Mouse (Mus musculus): ENCODE data around the gene Prodh2. TPM values are rescaled to one million over a fixed set of nuclear protein-coding genes. Genes with fewer than 3 reads are reported as not detected.
"Not testable (repeated sequence)": the region's sequence is repeated elsewhere in the genome, so short reads cannot be mapped to it uniquely, and the experiment has no call there.

Prodh2 gene
- polyA plus RNA-seq (2017; shearing (Covaris generic)), result not detected

DNA sequence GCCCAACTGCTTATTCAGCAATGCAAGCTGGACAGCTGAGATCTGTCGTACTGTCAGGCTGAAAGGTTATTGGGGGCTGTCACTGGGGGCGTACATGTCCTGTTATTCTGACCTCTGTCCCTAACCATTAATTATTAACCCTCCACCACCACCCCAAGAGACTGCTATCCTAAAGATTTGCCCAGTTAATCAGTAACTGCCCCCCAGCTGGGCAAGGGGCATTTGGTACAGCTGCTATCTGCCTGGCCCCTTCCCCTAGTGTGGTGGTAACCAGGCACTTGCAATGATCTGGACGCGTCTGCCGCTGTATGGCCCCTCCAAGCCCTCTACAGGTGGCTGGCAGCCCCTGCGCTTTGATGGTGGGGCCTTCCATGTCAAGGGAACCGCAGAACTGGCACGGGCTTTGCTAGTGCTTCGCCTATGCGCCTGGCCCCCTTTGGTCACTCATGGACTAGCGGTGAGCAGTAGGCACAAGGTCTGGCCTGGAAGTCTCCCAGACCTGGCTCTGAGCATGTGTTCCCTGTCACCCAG, at the start of gene Prodh2:
Prodh2 (plus strand) TSS at position 222 of the 531 bp plus-strand sequence.
- no peak for ATAC-seq

DNA sequence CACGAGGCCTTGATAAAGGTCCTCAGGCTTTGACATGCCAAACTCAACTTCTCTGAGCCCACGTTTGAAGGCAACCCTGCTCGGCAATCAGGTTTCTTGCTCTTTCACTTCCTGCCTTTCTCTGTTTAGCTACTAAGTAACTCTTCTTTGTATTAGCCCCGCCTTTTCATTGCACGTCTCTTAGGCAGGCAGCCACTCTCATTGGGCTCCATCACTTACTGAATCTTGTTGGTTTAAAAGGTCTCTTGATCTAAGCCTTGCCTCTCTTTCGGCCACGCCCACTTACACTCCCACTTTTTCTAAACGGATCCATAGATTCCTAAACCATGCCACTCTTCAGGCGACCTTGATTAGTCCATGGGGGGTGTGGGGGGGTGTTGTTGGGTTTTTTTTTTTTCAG, 49.7 kb upstream of the Prodh2 start:
- ATAC-seq, result peak; percentile 44

DNA sequence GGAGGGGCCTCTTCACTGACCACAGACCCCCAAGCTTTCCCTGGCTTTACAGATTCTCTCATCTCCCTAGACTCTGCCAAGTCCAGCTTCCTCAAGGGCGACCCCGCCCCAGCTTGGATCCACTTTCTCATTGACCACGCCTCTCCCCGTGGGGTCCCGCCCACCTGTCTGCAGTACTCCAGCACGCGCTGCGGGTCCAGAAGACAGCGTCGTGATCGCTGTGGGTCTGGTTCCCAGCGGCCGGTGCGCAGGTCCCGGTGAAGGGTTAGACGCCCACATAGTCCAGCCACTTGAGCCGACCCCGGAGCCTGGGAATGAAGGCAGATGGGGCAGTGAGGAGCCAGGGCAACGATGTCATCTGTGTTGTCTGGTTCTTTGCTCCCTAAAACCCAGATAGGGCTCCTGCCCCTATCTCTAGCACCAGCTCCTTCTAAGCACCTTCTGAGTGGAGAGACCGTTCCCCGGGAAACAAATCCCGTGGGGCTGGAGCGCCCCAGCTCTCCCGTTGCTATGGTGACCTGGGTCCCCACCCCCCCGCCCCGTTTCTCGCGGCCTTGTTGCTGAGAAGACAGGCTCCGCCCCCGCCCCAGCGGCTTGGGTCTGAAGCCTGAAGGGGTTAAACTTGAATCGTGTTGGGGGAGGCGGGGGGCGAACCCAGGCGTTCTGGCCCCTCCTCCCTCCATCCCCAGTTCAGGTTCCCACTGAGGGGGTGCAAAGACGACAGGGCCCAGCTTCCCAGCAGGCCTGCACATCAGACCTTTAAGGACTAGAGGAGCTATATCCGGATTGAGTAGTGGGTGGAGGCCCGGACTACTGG, 49.1 kb upstream of the Prodh2 start:
- ATAC-seq, result no peak

DNA sequence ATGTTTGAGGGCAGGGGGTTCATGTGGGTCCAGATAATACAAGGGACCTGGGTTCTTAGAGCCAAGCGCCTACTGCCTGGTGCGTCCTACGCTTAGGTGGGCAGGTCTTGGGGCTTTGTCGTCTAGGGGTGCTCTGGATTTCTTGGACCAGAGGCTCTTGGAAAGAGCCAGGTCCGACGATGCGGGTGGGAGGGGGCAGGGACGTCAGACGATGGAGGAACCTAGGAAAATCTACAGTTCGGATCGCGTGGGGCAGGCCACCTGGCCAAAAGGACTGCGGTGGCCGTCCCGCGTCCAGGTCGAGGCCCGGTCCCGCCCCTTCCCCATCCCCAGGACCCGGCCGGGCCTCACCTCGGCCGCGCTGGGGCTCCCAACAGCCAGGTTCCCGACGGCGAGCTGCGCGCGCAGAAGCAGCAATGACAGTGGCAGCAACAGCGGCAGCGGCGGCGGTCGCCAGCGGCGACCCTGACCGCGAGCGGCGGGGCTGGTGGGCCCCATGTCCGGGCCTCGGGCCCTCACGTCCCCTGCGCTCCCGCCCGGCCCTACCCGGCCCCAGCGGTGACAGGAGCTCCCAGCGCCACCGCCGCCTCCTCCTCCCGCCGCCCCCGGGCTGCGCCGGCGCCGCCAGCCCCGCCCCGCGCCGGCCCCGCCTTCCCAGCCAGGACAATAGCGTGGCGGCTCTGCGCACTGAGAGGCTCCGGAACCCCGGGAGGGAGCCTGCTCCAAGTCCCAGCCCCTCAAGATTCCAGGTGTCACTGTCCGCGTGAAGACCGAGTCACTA, 48.3 kb upstream of the Prodh2 start, which contains the start of gene Aplp1:
Aplp1 (minus strand) TSS at position 565 of the 781 bp plus-strand sequence.
- ATAC-seq, result peak; percentile 55

DNA sequence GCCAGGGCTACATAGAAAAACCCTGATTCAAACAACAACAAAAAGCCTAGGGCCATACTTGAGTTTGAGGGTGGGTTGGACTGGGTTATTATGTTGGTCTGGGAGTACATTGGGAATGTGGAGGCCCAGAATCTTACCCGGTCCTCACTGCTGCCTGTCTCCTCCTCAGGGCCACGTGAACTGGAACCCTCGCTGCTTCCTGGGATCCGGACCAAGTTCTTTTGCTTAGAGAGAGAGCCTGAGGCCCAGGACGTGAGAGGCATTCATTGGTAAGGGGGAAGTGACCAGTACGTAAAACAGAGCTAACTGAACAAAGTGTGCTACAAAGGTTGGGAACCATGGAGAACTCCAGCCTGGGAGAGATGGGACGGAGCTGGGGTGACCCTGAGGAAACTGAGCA, 43.2 kb upstream of the Prodh2 start:
- no peak for ATAC-seq

DNA sequence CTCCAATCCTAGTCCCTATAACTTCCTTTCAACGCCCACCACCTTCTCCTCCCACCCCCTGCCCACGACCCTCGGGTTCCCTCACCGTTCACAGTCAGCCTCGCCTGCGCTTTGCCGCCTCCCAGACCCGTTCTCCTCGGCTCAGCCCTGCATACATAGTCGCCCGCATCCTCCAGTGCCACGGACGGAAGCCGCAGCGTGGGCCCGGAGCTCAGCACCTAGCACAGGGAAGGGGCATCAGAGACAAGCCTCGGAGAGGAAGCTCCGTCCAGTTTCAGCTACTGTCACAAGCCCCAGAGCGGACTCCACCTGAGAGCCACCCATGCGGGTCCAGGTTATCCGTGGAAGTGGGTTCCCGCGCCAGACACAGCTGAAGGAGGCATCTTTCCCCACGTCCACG, 40.1 kb upstream of the Prodh2 start:
- no peak for ATAC-seq

DNA sequence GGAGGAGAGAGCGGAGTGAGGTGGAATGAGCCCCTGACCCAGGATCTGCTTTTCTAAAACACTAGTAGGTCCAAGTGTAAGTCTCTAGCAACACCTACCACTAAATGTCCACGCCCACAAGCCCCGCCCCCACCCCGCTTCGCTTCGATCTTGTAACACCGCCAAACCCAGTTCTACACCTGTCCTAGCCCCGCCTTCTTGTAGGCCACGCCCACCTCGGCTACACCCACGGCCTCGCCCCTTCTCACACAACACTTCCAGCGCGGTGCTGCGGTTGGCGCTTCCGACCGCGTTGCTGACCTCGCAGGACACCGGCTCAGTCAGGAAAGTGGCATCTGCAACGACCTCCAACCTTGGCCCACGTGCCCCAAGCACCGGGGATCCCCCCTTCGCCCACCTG, 39.7 kb upstream of the Prodh2 start:
- peak; percentile 66 for ATAC-seq

DNA sequence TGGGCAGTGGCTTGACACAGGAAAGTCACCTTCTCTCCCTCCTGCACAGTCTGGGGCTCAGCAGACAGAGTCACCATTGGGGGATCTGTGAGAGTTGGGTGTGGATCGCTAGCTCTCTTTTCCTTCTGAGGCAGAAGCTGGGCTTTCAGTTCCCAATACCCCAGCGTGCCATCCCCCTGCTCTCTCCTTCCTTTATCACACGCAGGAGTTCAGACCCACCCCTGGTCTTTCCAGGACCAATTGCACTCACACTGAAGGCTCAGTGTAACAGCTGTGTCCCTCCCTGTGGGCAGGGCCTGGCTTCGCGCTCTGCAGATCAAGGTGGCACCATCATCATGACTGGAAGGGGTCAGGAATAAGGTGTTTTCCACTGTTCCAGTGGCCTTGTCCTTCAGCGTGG, 39.2 kb upstream of the Prodh2 start:
- ATAC-seq, result no peak

DNA sequence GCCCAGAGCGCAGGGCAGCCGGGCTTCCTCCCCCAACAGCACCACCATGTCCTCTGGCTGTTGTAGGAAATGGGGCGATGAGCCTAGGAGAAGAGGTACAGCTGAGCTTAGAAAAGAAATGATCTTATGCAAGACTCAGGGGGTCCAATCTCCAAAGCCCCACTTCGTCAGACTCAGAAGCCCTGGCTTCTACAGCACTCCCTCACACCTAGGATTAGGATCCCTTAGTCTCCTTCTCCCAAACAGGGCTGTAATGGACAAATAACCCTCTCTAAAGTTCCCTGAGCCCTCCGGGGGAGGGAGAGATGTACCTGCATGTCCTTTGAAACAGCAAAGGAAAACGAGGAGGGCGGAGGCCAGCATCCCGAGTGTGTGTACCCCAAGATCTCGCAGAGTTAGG, 36.9 kb upstream of the Prodh2 start:
- ATAC-seq, result no peak

DNA sequence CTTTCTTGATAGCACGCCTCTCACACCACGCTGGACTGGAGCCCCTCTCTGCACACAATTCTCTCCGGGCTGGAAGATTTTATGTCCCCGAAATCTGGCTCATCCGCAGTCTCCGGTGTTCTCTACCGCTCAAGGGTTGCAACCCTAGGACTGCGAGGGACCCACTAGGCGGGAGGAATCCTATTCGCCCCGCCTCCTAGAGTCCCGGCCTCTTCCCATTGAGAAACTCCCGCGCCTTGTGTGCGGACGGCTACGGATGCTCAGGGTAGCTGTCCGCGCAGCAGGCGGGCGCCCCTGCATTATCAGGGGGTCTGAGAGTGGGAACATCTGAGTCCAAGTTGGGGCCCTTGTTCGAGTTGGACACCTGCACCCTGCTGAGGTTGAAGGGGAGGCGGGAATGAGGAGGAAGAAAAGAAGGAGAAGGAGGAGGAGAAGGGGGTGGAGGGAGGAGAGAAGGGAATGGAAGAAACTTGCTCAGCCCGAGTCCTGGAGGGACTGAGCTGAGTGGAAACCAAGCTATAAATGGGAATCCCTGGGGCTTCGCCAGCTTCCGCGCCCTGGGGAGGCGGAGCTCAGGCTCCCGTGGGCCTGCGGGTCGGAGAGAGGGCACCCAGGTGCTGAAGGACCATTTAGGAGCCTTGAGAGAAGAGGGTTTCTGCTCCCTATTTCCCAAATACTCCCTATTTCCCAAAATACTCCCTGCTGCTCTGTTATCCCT, 36.4 kb upstream of the Prodh2 start:
- no peak for ATAC-seq

DNA sequence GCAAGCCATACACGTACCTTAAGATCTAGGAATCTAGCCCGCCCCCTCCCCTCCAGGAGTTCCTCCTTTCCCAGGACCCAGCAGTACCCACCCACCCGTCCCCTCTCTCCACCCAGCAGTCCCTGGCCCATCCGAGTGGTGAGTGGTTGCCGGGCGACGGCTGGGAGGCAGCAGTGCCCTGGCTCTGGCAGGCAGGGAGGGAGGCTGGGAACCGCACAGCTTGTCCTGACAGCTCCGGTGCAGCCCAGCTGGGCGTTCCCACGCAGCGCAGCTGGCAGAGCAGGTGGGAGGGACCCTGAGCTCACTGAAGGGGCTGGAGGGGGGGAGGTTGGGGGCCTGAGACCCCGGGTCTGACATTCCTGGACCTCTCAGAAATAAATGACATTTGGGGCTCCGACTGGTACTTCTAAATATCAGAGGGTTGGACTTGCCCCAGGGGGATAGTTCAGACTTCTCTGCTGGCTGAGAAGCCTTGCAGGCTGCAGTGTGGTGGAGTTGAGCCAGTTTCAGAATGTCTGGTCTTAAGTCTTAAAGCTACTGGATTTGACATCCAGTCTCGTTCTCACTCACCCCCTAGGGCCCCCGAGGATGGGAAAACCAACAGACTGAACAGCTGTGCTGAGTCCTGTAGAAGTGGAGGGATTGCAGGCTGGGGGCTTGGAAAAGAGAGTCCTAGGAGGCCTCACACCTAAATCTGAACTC, 35.6 kb upstream of the Prodh2 start, which contains the start of the genes Kirrel2 and Nphs1:
Kirrel2 (minus strand) TSS at position 62 of the 702 bp plus-strand sequence.
Nphs1 (plus strand) TSS at position 687 of the 702 bp plus-strand sequence.
- ATAC-seq, result no peak

DNA sequence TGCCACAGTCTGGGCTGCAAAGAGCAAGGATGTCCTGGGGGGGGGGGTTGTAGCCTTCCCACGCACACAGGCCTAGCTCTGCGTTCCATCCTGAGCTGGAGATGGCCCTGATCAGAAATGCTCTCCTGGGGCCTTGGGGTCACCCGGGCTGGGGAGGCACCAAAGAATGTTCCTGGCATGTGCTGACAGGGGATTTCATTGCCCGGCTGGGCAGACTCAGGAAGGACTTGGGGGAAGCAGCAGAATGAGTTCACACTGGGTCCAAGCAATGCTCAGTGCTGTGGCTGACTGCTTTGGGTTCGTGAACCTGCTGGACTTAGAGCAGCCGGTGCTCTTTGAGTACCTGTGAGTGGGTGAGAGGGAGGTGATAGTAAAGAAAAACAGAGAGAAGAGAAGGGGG, 33.9 kb upstream of the Prodh2 start:
- ATAC-seq, result no peak

DNA sequence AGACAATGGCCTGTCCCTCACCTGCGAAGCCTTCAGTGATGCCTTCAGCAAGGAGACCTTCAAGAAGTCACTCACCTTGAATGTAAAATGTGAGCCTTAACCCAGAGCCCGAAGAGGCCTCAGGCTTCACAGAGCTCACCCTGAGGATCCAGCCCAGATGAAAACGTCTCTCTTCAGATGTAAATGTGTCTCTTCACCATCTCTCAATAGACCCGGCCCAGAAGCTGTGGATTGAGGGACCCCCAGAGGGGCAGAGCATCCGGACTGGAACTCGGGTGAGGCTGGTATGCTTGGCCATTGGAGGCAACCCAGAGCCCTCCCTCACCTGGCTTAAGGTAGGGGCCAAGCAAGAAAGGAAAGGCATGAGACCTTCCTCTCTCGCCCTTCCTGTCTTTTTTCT, 29.9 kb upstream of the Prodh2 start:
- ATAC-seq, result no peak

DNA sequence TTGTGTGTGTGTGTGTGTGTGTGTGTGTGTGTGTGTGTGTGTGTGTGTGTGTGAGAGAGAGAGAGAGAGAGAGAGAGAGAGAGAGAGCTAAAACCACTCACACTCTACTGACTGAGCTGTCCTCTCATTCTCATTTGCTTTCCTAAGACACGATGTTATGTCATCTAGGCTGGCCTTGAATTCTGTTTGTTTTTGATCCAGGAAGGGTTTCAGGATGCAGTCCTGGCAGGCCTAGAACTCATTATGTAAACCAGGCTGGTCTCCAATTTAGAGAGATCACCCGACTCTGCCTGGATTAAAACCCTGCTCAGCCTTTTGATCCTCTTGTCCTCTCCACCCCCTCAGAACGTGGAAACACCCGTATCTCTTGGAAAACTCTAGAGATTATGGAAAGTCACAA, 29.4 kb upstream of the Prodh2 start:
- ATAC-seq, result no peak

DNA sequence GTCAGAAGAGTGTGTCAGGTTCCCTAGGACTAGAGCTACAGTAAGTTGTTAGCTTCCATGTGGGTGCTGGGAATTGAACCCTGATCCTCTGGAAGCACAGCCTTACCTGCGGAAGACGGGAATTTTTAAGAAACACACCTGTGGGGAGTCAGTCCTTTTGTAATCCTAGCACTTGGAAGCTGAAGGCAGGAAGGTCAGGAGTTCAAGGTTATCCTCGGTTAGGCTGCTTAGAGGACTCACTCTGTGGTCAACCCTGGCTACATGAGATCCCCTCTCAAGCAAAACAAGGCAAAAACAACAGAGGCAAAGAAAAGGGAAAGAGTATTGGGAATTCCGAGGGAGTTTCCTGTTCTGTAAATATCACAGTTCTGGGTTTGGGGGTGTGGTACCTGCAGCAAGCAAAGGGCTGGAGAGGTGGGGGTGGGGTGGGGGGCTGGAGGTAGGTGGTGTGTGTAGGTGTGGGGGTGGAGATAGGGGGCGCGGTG, 28.6 kb upstream of the Prodh2 start:
- ATAC-seq, result no peak

DNA sequence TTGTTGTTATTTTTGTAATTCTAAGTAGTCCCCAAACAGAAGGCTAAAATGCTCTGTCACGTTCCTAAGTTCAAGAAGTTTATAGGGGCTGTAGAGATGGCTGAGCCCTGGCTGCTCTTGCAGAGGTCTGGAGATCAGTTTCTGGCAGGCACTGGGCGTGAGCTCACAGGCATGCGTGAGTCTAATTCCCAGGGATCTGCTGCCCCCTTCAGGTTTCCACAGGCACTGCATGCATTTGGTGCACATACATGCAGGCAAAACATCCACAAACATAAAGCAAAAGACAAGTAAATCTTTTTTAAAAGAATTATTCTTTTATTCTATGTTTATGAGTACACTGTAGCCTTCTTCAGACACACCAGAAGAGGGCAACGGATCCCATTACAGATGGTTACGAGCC, 21.0 kb upstream of the Prodh2 start:
- ATAC-seq, result no peak

DNA sequence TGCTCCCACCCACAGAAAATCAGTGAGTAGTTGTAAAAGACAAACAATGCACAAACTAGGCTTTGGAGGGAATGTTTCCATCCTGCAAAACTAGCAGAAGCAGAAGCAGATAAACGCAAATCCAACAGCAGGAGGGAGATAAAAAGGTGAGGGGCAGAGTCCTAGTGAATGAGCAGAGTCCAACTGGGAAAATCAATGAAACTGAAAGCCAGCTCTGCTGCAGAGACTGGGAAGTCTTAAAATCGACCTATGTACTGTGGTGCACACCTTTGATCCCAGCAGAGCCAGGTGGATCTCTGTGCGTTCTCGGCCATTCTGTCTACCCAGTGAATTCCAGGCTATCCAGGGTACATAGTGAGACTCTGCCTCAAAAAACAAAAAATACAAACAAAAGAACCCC, 18.4 kb upstream of the Prodh2 start:
- no peak for ATAC-seq

DNA sequence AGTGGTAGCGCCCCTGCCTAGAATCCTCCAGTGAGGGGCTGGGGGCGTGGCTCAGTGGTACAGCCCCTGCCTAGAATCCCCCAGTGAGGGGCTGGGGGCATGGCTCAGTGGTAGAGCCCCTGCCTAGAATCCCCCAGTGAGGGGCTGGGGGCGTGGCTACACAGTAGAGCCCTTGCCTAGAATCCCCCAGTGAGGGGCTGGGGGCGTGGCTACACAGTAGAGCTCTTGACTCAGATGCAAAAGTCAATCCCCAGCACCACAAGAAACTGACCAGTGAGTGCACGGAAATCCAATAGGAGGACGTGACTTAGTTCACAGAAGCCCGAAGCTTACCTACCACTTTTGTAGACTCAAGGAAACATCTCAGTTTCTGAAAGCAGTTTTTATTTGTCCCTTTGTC, 17.3 kb upstream of the Prodh2 start:
- not testable (repeated sequence) for ATAC-seq

DNA sequence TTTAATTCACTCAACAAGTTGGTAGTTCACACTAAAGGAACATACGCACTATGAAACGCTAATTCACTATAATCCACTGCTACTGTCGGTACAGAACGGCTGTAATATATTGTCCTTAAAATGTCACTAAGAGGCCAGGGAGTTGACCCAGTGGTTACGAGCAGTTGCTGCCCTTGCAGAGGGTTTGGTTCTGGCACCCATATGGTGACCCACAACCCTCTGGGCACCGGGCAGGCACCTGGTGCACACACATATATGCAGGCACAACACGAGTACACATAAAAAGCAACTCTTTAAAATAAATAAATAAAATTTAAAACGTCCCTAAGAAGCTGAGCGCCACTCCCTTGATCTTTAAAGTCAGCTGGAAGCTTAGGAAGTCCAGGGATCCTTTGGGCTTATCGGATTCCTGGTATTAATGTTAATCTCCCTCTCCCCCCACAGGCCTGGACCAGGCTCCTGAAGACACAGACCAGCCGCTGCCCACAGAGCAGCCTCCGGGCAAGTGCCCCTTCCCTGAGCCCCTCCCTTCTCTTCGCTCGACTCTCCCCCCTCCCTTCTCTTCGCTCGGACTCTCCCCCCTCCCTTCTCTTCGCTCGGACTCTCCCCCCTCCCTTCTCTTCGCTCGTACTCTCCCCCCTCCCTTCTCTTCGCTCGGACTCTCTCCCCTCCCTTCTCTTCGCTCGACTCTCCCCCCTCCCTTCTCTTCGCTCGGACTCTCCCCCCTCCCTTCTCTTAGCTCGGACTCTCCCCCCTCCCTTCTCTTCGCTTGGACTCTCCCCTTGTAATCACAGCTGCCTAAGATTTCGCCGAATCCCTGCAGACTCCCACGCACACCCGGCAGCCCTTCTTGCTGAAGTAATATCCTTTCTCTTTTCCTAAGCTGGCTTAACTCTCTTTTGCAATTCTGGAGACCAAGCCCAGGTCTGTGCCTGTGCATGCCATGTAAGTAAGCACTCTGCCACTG, 15.7 kb upstream of the Prodh2 start:
- ATAC-seq, result no peak

DNA sequence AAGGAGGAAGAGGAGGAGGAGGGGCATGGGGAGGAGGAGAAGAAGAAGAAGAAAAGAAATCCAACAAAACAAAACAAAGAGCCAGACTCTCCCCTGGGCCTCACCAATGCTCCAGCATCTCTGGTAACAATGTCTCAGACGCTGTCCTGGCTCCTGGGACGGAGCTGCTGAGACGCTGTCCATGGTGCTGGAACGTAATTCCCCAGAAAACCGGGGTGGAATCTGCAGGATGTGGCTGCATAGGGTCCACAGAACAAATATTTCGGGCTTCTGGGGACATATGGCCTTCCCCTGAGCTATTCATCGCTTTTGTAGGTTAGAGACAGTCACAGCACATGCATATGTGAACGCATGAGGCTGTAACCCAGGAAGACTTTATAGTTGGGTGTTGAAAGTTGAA, 9.2 kb upstream of the Prodh2 start:
- no peak for ATAC-seq

All from activated CD4-positive, CD25-positive, alpha-beta regulatory T cell, adult 4 months (primary cell).